Mouse (Mus musculus) lung, postnatal 14 days (tissue): Measurements from ENCODE around the gene 1700003F12Rik.
A peak's percentile ranks its signal among the peaks of the same experiment; 100 is the strongest.

ENCODE experiments used
- DNase-seq: peaks from one replicate; pipeline ENCODE4 v3.0.0; 2021

Gene 1700003F12Rik

DNA sequence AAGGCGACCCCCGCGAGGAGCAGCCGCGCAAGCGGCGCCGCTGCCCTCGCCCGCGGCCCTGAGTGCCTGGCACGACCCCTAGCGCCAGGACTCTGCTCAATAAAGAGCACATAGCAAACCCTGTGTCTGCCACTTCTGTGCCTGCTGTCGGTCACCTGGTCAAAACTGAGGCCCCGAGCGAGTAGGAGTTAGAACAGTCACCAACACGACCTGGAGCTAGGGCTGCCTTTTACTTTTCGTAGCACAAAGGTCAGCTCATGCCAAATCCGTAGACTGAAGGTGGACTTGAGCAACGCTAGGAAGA is 3.0 kb downstream of the 1700003F12Rik start:
- DNase-seq, result no peak

DNA sequence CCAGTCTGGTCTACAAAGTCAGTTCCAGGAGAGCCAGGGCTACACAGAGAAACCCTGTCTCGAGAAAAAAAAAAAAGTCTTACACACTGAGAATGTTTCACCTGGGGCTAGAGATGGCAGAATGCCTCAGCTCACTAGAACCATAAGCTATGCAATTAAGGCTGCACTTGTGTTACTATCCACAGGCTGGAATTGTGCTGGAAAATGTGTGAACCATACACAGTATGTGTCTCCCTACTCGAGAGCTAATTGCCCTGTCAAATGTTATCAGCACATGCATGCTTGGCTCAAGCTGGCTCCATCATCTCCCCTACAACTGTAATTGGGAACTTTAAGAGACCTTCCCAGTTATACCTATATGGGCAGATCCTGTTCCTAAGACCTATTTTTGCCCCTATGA is 4.1 kb downstream of the 1700003F12Rik start:
- no peak for DNase-seq

DNA sequence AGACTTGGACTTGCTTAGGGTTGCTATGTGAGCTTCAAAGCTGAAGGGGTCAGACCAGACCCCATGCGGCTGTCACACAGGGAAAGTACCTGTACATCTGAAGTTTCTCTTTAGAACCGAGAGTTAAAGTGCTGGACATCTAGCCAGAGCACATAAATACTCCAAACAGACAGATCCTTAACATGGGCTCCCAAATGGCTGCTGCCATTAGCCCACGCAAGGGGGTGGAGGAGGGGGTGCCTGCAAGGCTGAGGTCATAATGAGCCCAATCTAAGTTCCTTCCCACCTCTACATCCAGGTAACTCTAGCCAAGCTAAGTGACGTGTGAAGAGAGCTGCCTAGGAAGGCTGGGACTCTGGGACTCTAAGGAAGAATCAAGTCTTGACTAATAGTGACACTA is 4.6 kb downstream of the 1700003F12Rik start, which contains the start of gene Actl10:
Gene Actl10 (plus strand): TSS at position 301 of the 400 bp plus-strand sequence.
- no peak for DNase-seq

DNA sequence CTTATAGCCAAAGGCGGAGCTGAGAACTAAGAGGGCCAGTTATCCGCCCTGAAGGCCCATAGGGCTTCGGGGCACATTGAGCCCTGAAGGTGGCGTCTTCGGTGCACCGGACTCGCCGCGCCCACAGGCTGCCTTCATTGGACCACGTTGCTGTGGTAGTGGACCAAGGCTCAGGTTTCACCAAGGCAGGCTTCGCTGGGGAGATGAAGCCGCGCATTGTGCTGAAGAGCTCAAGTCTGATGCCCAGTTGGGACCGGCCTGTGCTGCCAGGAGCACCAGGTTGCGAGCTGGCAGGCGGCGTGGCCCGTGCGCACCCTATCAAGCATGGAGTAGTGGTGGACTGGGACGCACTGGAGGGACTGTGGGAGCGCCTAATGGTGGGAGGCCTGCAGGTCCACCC is 5.0 kb downstream of the 1700003F12Rik start:
- DNase-seq, result no peak

DNA sequence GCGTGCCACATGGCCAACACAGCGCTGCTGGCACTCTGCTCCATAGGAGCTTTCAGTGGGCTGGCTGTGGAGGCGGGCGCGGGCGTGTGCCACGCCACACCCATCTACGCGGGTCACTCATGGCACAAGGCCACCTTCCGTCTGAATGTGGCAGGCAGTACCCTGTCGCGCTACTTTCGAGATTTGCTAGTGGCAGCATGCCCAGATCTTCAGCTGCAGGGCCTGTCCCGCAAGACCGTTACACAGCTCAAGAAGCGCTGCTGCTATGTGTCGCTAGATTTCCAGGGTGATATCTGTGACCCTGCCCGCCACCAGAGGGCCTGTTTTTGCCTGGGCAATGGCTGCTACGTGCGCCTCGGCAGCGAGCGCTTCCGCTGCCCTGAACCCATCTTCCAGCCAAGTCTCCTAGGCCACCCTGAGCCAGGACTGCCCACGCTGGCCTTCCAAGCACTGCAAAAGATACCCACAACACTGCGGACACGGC is 5.6 kb downstream of the 1700003F12Rik start:
- DNase-seq, result peak; percentile 77

DNA sequence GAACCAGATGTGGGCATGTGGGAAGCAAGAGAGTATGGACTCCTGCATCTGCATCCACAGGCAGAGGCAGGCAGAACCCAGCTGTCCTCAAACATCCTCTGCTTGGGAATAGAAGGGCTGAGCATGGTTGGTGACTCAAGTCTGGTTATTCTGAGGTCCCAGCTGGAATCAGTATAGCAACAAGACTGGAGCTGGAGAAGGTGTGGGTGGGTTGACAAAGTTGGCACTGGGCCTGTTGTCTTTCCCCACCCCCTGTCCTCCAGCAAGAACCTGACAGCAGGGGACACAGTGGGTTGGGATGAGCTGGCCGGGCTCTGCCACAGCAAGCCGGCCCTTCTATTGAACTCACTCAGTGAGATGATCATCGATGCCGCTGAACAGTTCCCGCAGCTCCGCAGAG is 8.3 kb downstream of the 1700003F12Rik start:
- DNase-seq, result no peak

DNA sequence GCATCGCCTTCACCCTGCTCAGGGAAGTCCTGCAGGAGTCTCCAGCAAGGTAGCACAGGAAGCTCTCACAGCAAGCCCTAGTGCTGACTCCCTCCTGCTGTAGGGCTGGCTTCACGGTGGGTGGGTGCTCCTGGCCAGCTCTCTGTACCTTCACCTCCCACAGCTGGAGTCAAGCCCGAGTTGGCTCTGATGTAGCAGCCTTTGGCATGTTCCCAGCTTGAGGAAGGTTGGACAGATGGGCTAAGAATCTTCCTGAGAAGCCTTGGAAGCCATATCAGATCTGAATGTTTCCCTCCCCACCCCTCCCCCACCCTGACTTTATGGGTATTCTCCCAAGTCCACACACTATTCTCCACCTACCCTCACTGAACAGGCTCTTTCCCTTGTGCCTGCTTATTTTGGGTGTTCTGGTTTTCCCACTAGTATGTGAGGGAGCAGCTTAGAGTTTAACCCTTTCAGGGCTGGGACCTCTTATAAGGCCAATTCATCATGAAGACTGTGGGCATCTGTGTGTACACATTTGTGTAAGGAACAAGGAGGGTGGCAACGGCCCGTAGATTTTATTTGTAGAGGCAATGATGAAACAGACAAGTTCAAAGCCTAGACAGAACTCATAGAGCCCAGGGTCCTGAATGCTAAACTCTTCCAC is 10.4 kb downstream of the 1700003F12Rik start:
- DNase-seq, result no peak

DNA sequence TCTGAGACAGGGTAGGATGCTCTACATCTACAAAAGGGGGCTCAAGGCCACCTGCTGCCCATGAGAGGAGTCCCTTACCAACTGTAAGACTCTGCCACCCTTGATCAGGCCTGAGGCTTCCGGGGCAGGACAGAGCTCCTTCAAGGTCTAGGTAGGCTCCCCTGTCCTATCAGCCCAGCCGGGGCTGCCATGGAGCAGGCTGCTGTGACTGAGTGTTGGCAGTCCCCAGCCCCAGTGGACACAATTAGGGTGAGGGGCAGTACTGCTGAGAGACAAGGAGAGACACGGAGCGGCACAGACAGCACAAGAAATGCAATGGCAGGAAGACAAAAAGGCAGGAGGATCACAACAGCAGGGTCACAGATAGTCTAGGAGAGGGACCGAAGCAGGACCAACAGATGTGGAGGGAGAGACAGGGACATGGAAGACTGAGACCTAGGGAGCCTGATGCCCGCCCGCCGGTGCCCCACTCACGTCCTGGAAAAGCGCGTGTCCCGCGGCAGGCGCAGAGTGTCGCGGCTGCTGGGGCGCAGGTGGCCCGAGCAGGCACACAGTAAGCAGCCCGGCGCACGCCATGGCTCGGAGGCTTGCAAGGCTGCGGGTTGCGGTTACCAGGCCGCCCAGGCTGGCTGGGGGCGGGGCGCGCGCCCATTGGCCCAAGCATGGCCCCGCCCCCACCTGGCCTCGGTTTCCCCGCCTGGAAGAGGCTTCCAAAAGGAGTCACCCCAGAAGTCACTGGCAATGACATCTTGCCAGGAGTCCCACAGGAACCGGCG is 11.6 kb downstream of the 1700003F12Rik start, which contains the start of gene Necab3:
Gene Necab3 (minus strand): TSS at position 627 of the 776 bp plus-strand sequence.
- DNase-seq, result no peak

DNA sequence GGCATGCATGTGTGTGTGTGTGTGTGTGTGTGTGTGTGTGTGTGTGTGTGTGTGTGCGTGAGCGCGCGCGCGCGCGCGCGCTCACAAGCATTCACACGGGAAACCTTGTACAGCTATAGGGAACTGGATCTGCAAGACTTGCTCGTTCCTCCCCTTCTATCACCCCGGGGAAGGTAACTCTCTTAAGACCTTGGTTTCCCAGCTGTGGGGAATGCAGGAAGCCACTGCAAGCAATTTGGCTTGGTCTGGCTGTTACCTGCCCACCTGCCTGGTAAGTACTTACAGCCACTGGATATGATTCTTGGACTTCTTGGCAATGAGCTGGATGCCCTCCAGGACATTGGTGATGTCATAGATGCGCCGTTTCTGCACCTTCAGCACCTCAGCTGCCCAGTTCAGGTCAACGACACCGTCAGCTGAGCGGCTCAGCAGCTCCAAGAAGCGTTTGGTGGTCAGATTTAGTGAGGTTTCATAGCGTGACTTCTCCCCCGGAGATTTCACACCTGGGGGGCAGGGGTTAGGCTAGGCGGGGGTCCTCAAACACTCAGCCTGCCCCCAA is 16.8 kb downstream of the 1700003F12Rik start:
- DNase-seq, result no peak

DNA sequence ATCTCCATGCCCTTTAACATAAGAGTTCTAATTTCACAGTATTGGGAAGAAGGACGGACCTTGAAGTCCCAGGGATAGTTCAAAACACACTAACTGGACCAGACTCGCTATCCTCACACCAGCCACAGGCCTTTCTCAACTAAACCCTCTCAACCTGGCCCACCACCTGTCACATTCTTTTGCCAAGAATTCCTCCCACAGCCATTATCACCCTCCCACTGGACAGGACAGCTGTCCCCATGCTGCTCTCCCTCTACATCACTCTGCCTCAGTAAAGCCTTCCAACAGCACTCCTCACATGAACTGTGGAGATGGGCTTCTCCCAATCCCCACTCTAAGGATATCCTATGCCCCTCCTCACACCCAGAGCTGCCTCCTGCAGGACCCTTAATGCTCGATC is 18.7 kb downstream of the 1700003F12Rik start:
- no peak for DNase-seq

DNA sequence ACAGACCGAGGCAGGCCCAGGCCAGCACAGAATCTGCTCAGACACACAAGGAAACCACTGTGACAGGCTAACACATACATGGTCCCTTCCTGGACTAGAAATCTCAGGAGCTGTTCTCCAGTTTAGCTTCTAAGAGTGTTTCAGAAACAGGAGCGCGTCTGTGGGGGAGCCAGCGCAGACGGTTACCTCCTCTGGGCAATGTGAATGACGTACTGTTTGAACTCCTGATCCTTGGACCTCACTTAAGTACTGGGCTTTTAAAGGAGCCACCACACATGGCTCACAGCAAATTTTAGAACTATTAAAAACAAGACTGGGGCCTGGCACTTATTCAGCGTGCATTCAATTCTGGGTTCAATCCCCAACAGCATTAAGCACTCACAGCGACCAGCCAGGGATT is 19.8 kb downstream of the 1700003F12Rik start:
- DNase-seq, result no peak

DNA sequence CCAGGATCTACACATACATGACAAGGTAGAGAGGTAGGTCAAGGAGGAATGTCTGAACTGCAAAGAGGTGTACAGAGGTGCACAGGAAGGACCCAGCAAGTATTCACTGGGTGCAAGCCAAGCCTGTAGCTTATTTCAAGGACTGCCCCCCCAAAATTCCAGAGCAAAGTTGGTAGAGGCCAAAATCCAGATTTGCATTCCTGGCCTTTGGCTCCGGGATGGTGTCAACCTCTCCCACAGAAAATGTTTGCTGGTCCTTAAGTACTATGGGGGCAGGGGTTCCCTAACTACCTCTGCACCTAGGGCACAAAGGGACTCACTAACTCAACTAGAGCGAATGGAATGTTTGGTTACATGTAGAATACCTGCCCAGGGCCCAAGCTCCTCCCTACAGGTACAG is 20.9 kb downstream of the 1700003F12Rik start:
- DNase-seq, result peak; percentile 44

DNA sequence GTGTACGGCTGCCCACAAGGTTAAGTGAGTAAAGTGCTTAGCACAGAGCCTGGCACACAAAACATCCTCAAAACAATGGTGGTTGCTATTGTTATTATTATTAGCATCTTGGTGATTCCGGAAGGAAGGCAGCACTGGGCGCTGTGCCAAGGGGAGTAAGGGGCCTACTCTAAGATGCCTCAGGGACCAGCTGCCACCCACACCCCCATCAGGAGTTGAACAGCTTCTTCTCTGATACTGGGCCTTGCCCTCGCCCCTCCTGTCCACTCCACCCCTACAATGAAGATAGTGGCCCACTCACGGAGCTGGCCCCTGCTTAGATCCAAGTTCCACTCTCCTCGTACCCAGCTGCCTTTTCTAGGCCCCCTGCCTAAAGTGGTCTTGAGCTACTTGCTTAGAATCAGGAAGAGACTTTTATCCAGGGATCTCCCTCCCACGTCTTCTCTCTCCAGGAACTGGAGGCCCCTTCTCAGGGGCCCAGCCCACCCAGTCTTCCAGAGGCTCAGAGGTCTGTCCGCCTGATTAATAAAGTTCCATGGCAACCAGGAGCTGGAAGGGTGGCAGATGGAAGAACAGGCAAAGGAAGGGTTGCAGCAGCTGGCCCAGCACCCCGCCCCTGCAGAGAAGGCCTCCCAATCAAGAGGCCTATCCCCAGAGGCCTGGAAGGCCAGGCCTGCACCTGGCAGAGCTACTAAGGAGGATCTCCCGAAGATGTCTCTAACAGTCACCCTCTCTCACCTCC is 21.6 kb downstream of the 1700003F12Rik start:
- DNase-seq, result peak; percentile 32

DNA sequence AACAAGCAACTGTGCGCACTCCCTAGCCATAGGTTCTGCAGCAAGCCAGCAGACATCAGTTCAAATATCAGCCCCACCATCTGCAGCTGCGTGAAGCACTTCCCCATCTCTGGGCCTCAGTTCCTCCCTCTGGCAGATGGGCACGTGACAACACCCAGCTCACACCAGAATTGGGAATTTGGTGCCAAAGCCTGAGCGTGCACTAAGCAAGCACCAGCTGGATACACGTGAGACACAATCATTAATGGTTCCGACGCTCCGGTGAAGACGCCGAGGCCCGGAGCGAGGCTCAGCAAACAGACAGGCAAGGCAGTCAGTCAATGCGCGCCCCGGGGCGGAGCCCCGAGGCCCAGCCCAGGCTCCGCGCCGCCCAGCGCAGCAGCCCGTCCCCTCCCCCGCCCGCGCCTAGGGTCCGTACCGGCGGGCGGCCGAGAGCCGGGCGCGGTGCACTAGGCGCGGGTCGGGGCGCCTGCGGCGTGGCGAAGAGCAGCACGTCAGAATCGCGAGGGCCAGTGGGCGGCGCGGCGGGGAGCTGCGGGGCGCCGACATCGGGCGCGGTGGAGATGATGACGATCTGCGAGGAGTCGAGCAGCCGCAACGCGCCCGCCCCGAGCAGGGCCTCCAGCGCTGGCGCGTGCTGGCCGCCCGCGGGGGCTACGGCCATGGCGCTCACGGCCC is 22.3 kb downstream of the 1700003F12Rik start:
- peak; percentile 55 for DNase-seq

DNA sequence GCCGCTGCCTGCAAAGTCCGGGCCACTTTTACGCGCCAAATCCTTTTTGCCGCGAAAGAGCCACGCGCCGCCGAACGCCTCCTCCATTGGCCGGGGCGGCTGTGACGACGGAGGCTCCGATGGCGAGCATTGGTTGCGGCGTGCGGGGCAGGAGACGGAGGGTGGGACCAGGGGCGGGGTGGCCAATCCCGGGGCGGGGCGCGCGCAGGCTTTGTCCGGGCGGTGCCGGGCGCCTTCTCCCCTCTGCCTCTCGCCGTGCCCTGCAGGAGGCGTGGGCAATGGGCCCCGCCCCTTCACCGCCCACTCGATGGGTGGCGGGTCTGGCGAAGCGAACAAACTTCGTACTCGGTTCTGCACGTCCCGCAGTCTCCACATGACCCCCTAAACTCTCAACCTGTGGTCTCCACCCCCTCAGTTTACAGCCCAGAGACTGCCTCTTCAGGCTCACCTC is 23.0 kb downstream of the 1700003F12Rik start, which contains the start of gene E2f1:
Gene E2f1 (minus strand): TSS at position 57 of the 451 bp plus-strand sequence.
- DNase-seq, result peak; percentile 95

DNA sequence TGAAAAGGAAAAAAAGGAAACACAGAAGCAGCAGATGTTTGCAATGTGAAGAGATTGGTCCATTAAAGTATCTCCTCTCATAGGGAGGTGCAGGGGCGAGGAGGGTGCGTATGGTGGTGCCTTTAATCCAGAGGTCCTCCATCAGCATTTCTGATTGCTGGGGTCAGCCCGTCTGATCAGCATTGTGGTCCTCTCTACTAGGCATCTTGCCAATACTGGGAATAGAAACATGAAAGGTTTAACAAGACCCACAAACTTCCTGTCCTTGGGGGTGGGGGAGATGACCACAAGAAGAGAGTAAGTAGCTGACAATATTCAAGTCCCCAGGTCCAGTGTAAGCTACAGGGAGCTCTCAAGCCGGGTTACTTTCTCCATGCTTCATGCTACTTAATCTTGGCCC is 23.8 kb downstream of the 1700003F12Rik start:
- DNase-seq, result no peak

DNA sequence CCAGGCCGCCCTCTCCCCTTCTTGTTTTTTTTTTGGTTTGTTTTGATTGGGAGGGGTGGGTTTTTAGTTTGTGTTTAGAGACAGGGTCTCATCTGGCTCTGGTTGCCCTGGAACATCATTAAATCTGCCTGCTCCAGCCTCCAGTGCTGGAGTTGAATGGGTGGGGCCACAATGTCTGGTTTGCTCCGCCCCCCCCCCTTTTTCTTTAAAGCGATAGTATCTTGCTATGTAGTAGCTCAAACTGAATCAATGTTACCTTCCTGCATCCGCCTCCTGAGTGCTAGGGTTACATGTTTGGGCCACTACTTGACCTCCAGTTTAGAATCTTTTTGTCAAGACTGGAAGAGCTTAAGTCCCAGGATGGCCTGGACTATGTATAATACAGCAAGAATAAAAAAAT is 24.4 kb downstream of the 1700003F12Rik start:
- no peak for DNase-seq

DNA sequence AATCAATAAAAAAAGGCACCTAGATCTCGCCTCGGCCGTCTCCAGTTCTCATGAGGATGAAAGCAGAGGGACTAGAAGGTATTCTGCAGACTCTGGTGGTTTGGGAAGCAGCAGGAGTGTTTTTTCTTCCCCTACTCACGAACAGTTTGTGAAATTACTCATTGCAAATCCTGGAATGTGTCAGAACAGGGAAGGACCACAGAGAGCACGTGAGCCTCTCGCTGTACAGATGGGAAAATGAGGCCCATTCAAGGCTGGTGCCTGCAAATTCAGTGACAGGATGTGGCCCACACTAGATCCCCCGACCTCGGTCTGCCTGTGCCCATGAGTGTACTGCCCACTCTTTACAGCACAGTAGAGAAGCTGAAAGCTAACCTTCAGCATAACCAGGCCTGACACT is 25.1 kb downstream of the 1700003F12Rik start:
- DNase-seq, result no peak

DNA sequence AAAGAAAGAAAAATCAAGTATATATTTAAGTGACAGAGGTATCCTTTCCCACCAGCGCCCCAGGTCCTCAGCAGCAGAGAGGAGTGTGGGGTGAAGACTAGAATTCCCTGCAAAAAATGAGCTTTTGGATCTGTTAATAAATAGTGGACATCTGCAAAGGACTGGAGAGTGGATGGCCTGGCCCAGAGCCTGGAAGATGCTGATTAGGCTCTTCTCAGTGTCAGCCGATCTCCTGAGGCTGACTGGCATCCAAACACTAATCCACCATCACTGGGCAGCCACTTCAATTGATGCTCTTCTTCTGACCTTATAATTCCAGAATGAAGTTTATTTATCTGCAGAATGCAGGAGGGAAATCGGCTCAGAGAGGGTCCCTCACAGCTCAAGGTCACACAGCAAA is 26.1 kb downstream of the 1700003F12Rik start:
- no peak for DNase-seq

DNA sequence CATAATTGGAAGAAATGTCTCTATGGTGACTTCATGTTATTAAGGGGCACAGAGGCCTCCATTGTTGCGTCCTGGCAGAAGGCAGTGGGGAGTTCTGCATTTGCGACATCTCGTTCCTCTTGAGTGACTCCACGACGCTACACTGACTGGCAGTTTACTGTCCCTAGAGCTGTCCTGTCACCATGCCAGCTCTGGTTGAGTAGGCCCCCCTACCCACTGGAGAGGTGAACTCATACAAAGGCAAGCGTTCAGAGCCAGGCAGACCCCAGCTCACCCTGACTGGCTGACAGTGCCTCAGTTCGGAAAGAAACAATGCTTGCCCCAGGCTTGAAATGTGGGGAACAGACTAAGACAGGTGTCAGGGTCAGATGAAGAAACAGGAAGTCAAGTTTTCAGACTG is 27.4 kb downstream of the 1700003F12Rik start:
- DNase-seq, result no peak

DNA sequence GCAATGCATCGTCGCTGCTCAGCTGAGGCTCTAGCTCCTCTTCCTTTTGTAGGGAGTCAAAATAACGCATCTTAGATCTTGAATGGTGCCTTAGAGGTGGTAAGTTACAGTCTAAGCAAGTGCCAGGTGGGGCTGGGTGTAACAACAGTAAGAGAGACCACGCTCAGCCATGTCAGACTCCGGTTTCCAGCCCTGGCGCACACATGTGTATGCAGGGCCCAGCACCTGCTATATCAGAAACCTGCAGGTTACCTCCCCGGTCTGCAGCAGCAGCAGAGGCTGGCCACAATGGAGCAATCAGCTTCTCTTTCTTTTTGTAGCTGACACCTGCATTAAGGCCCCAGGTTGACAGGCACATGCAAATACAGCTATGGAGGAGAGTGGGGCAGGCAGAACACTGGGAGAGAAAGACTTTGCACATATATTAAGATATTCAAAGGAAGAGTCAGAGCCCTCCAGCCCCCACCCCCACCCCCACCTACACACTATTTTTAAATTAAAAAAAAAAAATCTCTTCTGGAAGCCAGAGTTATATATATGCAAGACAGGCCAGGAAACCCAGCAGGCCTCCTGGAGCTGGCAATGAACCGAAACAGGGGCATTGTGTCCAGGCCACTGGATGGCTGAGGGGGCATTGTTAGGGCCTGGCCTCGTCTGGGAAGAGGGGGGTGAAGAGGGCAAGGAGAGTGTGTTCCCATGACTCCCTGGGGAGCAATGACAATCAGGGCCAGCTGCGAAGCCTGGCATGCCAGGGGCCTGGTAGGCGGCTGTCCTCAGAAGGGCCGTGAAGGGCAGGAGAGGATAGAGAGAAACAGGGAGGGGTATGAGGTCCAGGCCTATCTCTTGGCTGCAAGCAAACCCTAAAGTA is 30.2 kb downstream of the 1700003F12Rik start:
- no peak for DNase-seq

DNA sequence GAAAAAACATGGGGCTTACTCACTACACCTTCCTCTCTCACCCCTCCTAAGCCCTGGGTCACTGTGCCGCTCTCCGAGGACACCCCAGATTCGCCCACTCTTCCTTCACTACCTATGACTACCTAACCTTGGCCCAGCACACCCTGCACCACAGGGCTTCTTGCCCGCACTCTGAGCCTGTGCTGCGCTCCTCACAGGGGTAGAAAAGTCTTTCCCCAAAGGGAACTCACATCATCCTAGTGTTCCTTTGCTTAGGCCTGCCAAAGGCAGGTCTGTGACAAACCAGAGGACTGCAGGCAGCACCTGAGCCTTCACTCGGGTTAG is 30.8 kb downstream of the 1700003F12Rik start:
- no peak for DNase-seq
